Mouse (Mus musculus) ovary, postnatal 10 days (tissue): ENCODE data around the gene Slc35c2.

Experiments used
- DNase-seq: peaks from one replicate; pipeline ENCODE4 v3.0.0; 2022; ENCODE audit warnings: low spot score

Gene Slc35c2

DNA sequence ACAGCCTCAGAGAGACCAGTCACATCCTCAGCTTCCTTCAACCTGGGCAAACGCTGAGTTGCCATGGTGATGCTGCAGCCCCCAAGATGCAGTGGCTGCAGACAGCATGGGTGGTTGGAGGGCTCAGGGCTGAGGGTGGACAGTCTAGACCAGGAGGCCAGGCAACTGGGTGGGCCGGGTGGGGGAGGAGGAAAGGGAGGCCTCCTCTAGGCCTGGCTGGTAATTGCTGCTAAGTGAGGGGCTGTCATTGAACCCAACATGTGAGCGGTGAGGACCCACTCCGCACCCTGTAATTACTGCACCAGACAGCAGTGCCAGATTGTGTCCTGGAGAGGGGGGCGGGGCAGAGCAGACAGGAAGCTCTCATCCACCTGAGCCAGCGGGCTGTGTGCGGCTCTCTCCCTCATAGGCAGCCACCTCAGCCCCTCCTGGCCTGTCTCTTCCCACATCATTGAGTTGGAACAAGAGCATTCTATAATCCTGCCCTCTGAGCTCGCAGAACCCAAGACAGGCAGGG, 12.5 kb downstream of the Slc35c2 start:
- no peak for DNase-seq

DNA sequence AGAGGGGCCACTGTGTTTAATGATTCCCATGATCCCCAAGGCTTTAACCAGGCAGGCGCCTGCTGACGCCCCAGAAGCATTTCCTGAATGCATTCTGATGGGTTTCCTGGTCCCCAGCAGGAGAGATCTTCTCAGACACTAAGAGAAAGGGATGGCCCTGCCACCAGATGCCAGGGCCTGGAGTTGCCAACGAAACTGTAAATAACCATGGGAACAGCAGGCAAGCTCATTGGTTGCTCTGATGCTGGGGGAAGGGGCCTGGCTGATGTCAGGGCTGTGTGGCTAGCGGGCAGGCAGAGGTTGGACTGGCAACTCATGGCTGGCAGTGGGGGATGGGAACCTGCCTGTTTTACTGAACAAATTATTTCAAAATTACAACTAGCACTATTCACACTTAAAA, 14.1 kb downstream of the Slc35c2 start:
- DNase-seq, result no peak

GRCm38 (mm10) chr2:165271326-165271725, 16.3 kb downstream of the Slc35c2 start:
- no peak for DNase-seq

GRCm38 (mm10) chr2:165270858-165271257, 16.8 kb downstream of the Slc35c2 start:
- no peak for DNase-seq

DNA sequence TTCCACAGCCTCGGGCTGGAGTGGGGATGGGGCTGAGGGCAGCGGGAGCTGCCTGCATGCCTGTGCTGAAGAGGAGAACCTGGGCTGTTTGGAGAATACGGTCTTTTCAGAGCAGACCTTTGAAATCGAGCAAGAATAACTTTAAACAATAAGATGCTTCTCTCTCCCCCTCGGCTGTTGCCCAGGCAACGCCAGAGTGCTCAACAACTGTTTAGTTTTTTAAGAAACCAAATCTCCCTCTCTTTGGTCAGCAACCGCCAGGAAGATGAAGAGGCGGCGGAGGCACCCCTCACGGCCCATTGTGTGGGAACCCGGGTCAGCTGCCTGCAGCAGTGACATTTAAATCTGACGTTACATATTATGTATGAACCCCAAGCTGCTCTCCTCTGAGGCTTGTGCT, 20.9 kb downstream of the Slc35c2 start:
- DNase-seq, result no peak

DNA sequence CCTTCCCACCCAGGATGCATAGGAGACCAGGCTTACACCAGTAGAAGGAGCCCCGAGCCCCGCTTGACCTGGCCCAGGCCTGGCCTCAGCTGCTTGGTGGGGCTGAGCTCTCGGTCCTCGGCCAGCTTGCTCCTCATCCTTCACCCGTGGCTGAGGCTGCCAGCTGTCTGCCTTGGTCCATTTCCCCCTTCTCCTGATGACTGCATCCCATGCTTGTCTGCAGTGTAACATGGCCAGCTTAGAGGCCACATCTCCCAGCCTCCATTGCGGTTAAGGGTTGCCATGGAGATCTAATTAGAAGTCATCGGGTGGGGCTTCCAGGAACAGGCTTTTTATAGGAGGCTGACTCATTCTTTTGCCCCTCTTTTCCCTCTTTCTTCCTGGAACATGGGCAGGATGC, 23.8 kb downstream of the Slc35c2 start:
- DNase-seq, result no peak

DNA sequence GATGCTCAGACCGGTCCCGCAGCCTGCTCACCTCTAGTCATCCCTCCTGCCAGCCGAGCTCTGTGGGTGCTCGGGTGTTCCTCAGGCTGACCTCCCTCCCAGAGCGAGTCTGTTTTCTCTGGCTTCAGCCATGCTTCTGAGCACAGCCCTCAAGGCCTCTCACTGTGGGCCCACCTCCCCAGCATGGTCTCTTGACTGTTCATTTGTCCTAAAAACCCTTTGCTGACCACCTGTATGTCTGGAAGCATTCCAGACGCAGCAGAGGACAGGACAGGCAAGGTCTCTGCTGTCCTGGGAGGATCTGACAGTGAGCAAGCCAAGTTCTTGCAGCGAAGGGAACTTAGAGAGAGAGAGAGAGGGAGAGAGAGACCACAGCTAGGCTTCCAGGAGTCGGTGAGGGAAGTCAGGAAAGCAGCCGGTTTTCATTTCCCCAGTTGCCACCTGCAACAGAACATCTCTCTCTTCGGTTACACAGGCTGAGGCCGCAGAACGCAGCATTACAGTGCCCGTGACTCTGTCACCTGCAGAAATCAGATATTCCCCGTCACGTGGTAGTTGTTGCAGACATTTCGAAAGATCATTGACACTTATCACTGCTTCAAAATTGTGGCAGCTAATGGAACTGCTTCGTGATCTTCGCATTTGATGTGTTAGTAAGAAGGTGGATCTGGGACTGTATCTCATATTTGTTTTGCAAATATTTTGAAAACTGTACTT, 25.2 kb downstream of the Slc35c2 start:
- DNase-seq, result no peak

DNA sequence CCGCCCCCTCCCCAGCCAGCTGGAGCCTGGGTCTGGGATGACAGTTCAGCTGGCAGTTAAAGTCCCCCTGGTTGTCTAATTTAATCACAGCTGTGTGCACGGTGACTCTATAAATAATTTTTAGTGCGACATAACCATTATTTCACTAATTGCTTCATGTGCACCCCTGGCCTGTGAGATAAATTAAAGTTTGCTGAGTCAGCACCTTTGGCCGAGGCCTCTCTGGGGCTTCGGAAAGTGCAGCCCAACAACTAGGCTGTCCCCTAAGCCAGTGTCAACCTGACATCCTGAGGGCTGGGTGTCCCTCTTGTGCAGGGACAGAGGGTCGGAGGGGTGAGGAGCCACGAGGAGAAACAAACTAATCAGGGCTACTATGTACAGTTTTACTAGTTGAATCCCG, 27.8 kb downstream of the Slc35c2 start:
- no peak for DNase-seq

DNA sequence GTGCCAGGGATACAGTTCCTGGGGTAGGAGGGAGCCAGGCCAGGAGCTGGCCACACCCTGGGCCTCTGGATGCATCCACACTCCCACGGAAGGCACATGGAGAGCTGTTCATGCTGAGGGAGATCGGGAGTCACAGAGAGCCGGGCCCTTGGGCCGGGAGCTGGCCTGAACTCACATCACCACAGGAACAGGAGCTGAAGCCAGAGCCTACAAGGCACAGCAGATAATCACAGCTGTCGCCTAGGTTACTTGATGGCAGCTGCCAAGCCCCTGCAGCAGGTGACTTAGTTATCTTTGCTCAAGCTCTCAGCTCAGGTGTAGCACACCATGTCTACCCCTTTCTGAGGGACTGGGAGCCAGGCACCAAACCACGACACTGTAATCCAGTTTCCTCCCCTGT, 29.3 kb downstream of the Slc35c2 start:
- DNase-seq, result no peak

DNA sequence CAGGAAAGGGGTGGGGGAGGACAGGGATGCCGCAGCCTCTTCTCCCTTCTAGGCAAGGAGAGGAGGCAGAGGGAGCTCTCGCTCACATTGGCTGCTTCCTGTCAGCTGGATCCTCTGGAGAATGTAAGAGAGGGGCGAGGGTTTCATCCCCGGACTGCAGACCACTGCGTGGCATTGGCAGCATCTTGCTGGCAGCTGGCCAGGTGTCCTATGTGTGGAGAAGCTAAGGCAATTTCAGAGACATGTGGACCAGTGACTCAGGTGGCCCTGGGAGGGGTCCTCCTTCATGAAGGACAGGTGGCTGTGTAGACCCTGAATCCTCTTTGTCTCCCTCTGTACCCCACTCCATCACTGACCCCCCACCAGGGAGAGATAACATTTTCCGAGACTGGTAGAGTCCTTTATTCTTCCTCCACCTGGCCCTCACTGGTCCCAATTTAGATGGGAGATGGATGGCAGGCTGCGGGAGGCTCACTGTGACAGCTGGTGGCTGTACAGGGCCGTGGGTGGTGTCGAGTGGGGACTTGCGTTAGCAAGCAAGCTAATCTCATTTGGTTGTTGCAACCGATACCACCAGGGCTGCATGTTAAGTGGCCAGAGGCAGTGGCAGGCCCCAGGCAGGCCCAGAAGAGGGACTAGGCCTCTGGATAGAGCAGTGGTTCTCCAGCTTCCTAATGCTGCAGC, 30.4 kb downstream of the Slc35c2 start:
- no peak for DNase-seq

GRCm38 (mm10) chr2:165256213-165256612, 31.5 kb downstream of the Slc35c2 start:
- no peak for DNase-seq

- no peak for DNase-seq
Measured at GRCm38 (mm10) chr2:165253867-165254266, 33.8 kb downstream of the Slc35c2 start.

DNA sequence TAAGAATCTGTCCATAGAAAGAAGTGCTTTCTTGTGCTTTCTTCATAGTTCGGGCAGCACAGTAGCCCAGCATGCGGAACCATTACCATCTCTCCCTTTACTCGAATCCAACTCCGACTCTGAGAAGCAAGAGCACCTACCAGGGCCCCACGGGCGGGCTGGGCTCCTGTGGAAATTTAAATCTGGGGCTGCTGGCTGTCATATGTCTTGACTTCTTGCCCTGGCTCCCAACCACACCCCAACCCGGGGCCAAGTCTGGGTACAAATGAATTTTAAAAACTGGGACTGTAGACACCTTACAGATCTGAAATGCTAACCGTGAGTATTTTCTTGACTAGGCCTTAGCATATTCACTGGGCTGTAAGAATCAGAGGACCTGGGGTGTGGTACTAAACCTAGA, 34.4 kb downstream of the Slc35c2 start:
- no peak for DNase-seq

DNA sequence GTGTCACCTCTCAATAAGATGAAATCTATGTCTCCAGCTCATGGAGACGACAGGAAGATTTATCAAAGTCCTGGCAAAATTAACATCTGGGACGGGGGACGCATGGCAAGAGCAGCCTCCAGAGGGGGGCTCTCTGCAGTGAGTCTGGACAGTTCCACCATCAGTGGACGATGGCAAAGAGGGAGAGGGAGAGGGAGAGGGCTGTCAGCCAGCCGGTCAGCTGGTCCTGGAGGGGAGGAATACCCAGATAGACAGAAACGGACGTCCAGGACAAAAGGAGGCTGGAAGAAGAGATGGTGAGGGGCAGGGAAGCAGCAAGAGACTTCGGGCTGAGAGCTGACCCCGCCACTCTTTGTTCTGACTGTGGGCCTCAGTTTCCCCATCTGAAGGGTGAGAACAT, 34.9 kb downstream of the Slc35c2 start:
- no peak for DNase-seq

DNA sequence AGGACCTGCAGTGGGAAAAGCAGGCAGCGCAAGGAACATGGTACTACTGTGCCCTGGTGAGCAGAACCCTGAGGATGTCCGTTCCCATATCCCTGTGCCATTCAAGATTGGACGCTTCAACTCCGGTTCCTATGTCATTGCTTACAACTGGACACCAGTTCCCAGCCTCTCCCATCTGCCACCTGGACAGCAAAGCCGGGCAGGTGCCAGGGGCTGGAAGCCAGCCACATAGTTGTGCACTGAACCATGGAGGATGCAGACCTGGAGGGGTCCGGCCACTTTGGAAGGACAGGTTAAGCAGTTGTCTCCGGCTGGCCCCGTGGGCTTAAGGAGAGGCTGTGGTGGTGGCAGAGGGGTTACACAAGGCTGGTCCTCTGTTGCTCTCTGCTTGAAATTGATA, 35.3 kb downstream of the Slc35c2 start:
- DNase-seq, result no peak

DNA sequence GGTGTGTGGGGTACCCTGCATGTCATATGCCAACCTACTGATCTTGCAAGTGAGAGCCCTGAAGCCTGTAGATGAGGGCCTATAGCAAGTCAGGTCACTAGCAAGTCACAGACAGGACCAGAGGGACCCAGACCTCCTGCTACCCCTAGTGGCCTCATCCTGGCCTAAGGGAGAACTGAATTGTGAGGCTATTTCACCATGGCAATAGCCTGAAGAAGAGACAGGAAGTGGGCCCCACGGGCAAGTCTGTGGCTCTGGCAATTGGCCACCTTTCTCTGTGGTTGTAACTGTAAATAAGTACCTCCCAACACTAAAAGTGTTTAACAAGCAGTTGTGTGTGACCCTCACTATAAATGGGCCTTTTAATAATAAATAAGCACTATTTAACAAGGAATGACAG, 36.8 kb downstream of the Slc35c2 start:
- no peak for DNase-seq

DNA sequence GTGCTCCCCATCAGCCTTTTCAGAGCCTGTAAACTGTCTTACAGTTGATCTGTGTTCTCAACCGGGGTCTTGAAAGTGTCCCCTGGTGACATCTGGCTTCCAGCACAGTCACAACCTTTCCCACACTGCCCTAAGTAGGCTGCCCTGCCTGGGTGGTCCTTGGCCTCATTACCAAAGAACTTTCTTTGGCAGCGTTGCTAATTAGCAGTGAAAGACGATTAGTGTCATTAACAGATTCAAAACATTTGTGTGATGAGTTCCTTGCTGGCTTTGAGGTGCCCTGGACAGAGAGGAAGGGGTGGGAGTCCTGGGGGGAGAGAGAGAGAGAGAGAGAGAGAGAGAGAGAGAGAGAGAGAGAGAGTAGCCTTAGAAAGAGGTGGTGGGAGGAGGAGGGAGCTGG, 38.7 kb downstream of the Slc35c2 start:
- no peak for DNase-seq

- DNase-seq, result no peak
Measured at GRCm38 (mm10) chr2:165246349-165246748, 41.3 kb downstream of the Slc35c2 start.

DNA sequence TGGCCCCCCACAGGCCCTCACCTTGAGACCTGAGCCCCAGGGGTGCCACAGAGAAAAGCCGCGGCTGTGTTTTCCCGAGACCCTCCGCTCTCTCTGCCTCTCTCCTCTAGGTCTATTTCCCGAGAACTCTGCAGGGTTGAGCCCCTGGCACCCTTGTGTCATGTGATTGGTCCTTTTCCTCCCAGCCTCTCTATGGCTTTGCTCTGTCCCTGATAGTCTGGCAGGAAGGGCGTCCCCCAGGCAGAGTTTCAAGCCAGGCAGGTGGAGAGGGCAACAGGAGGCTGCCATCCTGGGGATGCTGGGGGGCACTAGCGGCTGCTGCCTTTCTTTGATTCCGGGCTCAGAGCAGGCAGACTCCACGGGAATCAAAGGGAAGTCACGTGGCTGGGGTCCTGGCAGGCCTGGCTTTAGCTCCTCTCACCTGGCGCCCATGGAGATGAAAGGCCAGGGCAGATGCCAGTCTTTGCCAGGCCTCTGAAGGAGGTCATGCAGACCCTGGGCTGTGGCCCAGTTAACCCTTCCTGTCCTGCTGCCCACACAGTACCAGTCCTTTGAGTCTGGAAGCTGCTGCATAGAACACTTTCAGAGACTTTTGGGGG, 44.4 kb downstream of the Slc35c2 start:
- DNase-seq, result no peak

DNA sequence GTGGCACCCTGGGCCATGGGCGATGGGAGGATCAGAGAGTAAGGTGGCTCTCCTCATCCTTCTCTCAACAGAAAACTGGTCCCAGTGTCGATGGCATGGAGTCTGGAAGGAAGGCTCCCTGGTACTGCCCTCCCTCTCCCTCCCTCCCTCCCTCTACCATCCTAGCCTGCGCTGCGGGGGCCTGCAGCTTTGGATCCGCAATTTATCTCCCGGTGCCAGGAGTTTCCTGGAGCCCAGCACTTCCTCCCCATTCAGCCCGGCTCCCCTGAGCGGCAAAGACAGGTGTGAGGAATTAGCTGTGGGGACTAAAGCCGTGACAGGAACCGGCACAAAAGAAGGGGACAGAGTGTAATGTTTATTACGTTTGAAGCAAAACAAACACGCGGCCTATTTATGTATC, 45.1 kb downstream of the Slc35c2 start:
- no peak for DNase-seq

DNA sequence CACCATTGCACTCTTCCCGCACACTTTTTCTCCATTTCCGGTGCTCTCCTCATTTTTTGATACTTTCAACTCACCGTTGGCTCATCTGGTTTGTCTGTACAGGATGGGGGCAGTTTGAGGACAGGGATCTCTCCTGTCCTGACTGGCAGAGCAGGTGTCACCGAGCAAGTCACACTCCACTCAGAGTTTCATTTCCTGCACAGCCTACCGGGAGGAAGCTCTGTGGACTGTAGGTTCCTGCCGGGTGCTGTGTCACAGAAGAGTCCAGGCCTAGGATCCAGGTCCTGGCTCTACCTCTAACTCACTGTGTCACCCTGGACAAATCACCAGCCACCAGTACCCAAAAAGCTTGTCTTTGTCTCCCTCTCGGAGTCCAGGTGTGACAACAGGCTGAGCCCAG, 45.9 kb downstream of the Slc35c2 start:
- DNase-seq, result no peak

DNA sequence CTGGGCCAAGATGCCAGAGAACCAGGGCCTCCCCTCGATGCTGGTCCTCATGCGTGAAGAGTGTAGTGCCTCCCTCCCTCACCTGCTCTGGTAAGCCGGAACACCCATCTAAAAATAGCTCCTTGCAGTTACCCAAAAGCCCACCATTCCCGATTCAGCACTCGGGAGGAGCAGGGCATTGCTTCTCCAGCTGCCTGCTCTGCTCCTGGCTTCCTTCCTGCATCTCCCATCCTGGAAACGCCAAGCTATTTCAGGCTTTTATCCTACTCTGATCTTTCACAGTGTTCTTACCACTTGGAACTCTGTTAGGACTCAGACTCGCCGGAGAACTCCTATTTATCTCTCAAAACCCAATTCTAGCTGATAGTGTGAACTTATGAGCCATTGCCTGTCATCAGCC, 47.3 kb downstream of the Slc35c2 start:
- no peak for DNase-seq

GRCm38 (mm10) chr2:165239533-165240144, 48.0 kb downstream of the Slc35c2 start:
- DNase-seq, result no peak
